Mouse (Mus musculus) ovary, postnatal 14 days (tissue): Measurements from ENCODE around the gene Adcyap1r1.

Source experiments
- DNase-seq: peaks from one replicate; pipeline ENCODE4 v3.0.0; 2022; ENCODE audit warnings: low spot score

Gene Adcyap1r1

GRCm38 (mm10) chr6:55448976-55449678 is 2.7 kb upstream of the Adcyap1r1 start:
- no peak for DNase-seq

GRCm38 (mm10) chr6:55452381-55452780 is 603 bp downstream of the Adcyap1r1 start:
- no peak for DNase-seq

GRCm38 (mm10) chr6:55453548-55453947 is 1.8 kb downstream of the Adcyap1r1 start:
- DNase-seq = no peak

GRCm38 (mm10) chr6:55455641-55456040 is 3.9 kb downstream of the Adcyap1r1 start:
- DNase-seq = no peak

- DNase-seq = no peak
Observed at GRCm38 (mm10) chr6:55457727-55458126, 5.9 kb downstream of the Adcyap1r1 start.

- no peak for DNase-seq
Observed at GRCm38 (mm10) chr6:55458156-55458555, 6.4 kb downstream of the Adcyap1r1 start.

- no peak for DNase-seq
Observed at GRCm38 (mm10) chr6:55459545-55460397, 8.0 kb downstream of the Adcyap1r1 start.

- no peak for DNase-seq
Observed at GRCm38 (mm10) chr6:55461141-55461540, 9.4 kb downstream of the Adcyap1r1 start.

GRCm38 (mm10) chr6:55461678-55462077 is 9.9 kb downstream of the Adcyap1r1 start:
- DNase-seq = no peak

- DNase-seq = no peak
Observed at GRCm38 (mm10) chr6:55462394-55462793, 10.6 kb downstream of the Adcyap1r1 start.

GRCm38 (mm10) chr6:55463966-55464365 is 12.2 kb downstream of the Adcyap1r1 start:
- DNase-seq = no peak

GRCm38 (mm10) chr6:55465311-55465710 is 13.5 kb downstream of the Adcyap1r1 start:
- no peak for DNase-seq

- no peak for DNase-seq
Observed at GRCm38 (mm10) chr6:55466301-55466761, 14.6 kb downstream of the Adcyap1r1 start.

- DNase-seq = no peak
Observed at GRCm38 (mm10) chr6:55470691-55471090, 18.9 kb downstream of the Adcyap1r1 start.

GRCm38 (mm10) chr6:55472381-55472780 is 20.6 kb downstream of the Adcyap1r1 start:
- no peak for DNase-seq

- DNase-seq = no peak
Observed at GRCm38 (mm10) chr6:55480988-55481387, 29.2 kb downstream of the Adcyap1r1 start.

GRCm38 (mm10) chr6:55482471-55482870 is 30.7 kb downstream of the Adcyap1r1 start:
- DNase-seq = no peak

GRCm38 (mm10) chr6:55483360-55483759 is 31.6 kb downstream of the Adcyap1r1 start:
- no peak for DNase-seq

- DNase-seq = no peak
Observed at GRCm38 (mm10) chr6:55484224-55484623, 32.4 kb downstream of the Adcyap1r1 start.

- no peak for DNase-seq
Observed at GRCm38 (mm10) chr6:55485216-55485615, 33.4 kb downstream of the Adcyap1r1 start.

- no peak for DNase-seq
Observed at GRCm38 (mm10) chr6:55487726-55488125, 35.9 kb downstream of the Adcyap1r1 start.

- no peak for DNase-seq
Observed at GRCm38 (mm10) chr6:55496201-55496600, 44.4 kb downstream of the Adcyap1r1 start.

- no peak for DNase-seq
Observed at GRCm38 (mm10) chr6:55498753-55499152, 47.0 kb downstream of the Adcyap1r1 start.
